30 mouse cellular contexts compared by ENCODE assay signal in the genomic region with DNA sequence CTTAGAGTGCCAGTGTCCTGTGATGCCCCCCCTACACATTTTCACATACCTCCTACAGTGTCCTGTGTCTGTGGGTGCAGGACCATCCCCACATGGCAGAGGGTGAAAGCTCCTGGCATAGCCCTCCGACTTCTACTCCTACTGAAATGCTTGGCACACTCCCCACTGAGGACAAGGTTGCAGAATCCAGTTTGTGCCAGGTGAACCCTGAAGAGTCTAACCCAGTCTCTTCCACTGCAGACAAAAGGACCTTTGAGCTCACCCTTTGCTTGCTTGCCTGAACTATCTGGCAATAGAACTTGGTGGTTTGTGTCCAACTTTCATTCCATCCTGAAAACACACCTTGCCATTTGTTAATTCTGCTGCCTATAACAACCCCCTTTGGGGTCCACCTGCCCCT. TPM values are rescaled to one million over a fixed set of nuclear protein-coding genes. Genes with fewer than 3 reads are reported as not detected.
DNase-seq lines count a peak whose midpoint lies in the region; ATAC-seq and TF ChIP-seq lines count a peak whose summit lies in the region.
"Had no signal": no experiment of that assay in that cellular context is flagged by ENCODE, and none has a peak within 500 bp of the region (broad histone marks: within the 10 kb centered on the region; RNA-seq: fewer than 3 reads in every experiment).

No protein-coding gene starts in this region.

- no peaks in the 10 kb centered on the region for H3K9me3 ChIP-seq in kidney, embryonic 14.5 days (ENCODE audit: control insufficient read depth, low read length)
- H3K9me3 ChIP-seq: embryonic facial prominence, embryonic 10.5 days; embryonic facial prominence, embryonic 13.5 days; forebrain, embryonic 12.5 days; forebrain, embryonic 15.5 days; heart, embryonic 10.5 days; heart, embryonic 13.5 days had no signal

- ATAC-seq in kidney, embryonic 14.5 days (ENCODE audit: low FRiP score, low TSS enrichment), result no peak
- ATAC-seq: CD4-positive, CD25-positive, alpha-beta regulatory T cell, adult 4 months; forebrain, embryonic 15.5 days had no signal

- H3K27me3 ChIP-seq in kidney, adult 2 months (replicated peaks; ENCODE audit: control insufficient read depth, insufficient read depth, low read length), result no peaks in the 10 kb centered on the region
- H3K27me3 ChIP-seq in kidney, embryonic 14.5 days (ENCODE audit: control insufficient read depth, insufficient read depth, low read length), result no peaks in the 10 kb centered on the region
- H3K27me3 ChIP-seq: embryonic facial prominence, embryonic 13.5 days; forebrain, embryonic 12.5 days; forebrain, embryonic 15.5 days; heart, embryonic 13.5 days had no signal

- no peak for TF ChIP-seq POLR2A in kidney, adult 2 months (IDR thresholded peaks at IDR 0.05; ENCODE audit: low read depth, low read length)

- H3K4me3 ChIP-seq in kidney, adult 2 months (ENCODE audit: insufficient read depth, low read depth, low read length), result no peak overlapping the region
- no peak overlapping the region for H3K4me3 ChIP-seq in kidney, embryonic 14.5 days (ENCODE audit: low read length)
- H3K4me3 ChIP-seq: embryonic facial prominence, embryonic 10.5 days; embryonic facial prominence, embryonic 13.5 days; erythroblast, embryonic 14.5 days; forebrain, embryonic 12.5 days; forebrain, embryonic 15.5 days; heart, adult 2 months; heart, embryonic 10.5 days; heart, embryonic 13.5 days had no signal

- H3K4me1 ChIP-seq in kidney, adult 2 months (ENCODE audit: control insufficient read depth, insufficient read depth, low read length), result no peaks in the 10 kb centered on the region
- no peaks in the 10 kb centered on the region for H3K4me1 ChIP-seq in kidney, embryonic 14.5 days (ENCODE audit: control insufficient read depth, insufficient read depth, low read length)
- H3K4me1 ChIP-seq: embryonic facial prominence, embryonic 10.5 days; forebrain, embryonic 12.5 days; forebrain, embryonic 15.5 days; heart, embryonic 10.5 days; heart, embryonic 13.5 days had no signal

- no peak overlapping the region for H3K4me2 ChIP-seq in kidney, embryonic 14.5 days (replicated peaks; ENCODE audit: low read depth, low read length)
- H3K4me2 ChIP-seq: embryonic facial prominence, embryonic 13.5 days; forebrain, embryonic 12.5 days; forebrain, embryonic 15.5 days; heart, embryonic 13.5 days; hindbrain, embryonic 14.5 days had no signal

- 50% methylated on average over 1 of the region's 1 CpGs for WGBS in kidney, adult 2 months
- 80% methylated on average over 1 of the region's 1 CpGs for WGBS in kidney, embryonic 14.5 days

- no peak overlapping the region for H3K9ac ChIP-seq in kidney, embryonic 14.5 days (ENCODE audit: low read depth, low read length)
- H3K9ac ChIP-seq: embryonic facial prominence, embryonic 13.5 days; forebrain, embryonic 12.5 days; forebrain, embryonic 15.5 days; heart, embryonic 13.5 days; hindbrain, embryonic 14.5 days had no signal

- DNase-seq in kidney, adult 2 months, result peak; percentile 82
- DNase-seq in kidney, postnatal 25 days, result peak; percentile 49 to 64
- no peak for DNase-seq in kidney, postnatal 14 days
- peak; percentile 14 for DNase-seq in adipocyte (ENCODE audit: low spot score)
- peak; percentile 63 to 68 for DNase-seq in kidney, postnatal 36 days
- DNase-seq: adrenal gland, adult 8-10 months; adrenal gland, postnatal 25 days; cerebellum, adult 11-12 months; cerebellum, adult 8-10 months; cerebellum, postnatal 10 days; cerebellum, postnatal 36 days; embryo, embryonic 11 days; gastrocnemius, postnatal 10 days; gastrocnemius, postnatal 36 days; heart, adult 2 months; heart, postnatal 14 days; heart, postnatal 4 days had no signal

- no peak for TF ChIP-seq CTCF in kidney, adult 2 months (conservative IDR thresholded peaks at IDR 0.05; ENCODE audit: insufficient read depth, insufficient read length, low read depth, low read length)

- no peak overlapping the region for H3K27ac ChIP-seq in kidney, adult 2 months (ENCODE audit: insufficient read depth, low read depth, low read length)
- no peak overlapping the region for H3K27ac ChIP-seq in kidney, embryonic 14.5 days (ENCODE audit: low read depth, low read length)
- H3K27ac ChIP-seq: embryonic facial prominence, embryonic 10.5 days; embryonic facial prominence, embryonic 13.5 days; forebrain, embryonic 12.5 days; forebrain, embryonic 15.5 days; heart, adult 2 months; heart, embryonic 10.5 days; heart, embryonic 13.5 days; hindbrain, embryonic 14.5 days had no signal

- no peaks in the 10 kb centered on the region for H3K36me3 ChIP-seq in kidney, adult 2 months (ENCODE audit: control insufficient read depth, insufficient read depth, low read length)
- H3K36me3 ChIP-seq in kidney, embryonic 14.5 days (ENCODE audit: control insufficient read depth, insufficient read depth, low read length), result no peaks in the 10 kb centered on the region
- H3K36me3 ChIP-seq: embryonic facial prominence, embryonic 10.5 days; embryonic facial prominence, embryonic 13.5 days; forebrain, embryonic 12.5 days; forebrain, embryonic 15.5 days; heart, embryonic 10.5 days; heart, embryonic 13.5 days had no signal

RNA-seq across cellular contexts. Expression of gene Fam20a, which starts 49.3 kb away (rescaled TPM):
- polyA plus RNA-seq in kidney, adult 2 months (2012; rRNA removed), result 7.5 and 7.6 TPM in 2 replicates
- 1.5 and 1.9 TPM in 2 replicates for polyA plus RNA-seq in kidney, embryonic 14.5 days (2014; fragmentation: Nextera tagmentation; extraction: Ambion mirVana)
- polyA plus RNA-seq: erythroblast, embryonic 14.5 days had no signal

RNA-seq across cellular contexts. Expression of gene 1700012B07Rik, which starts 56.5 kb away (rescaled TPM):
- polyA plus RNA-seq in kidney, adult 2 months (2012; rRNA removed), result 0.07 TPM in 1 of 2 replicates, not detected in the other
- polyA plus RNA-seq in kidney, embryonic 14.5 days (2014; fragmentation: Nextera tagmentation; extraction: Ambion mirVana), result not detected in 2 replicates
- polyA plus RNA-seq: cortical plate, adult 2 months; embryonic facial prominence, embryonic 10.5 days; embryonic facial prominence, embryonic 13.5 days; erythroblast, embryonic 14.5 days; forebrain, embryonic 12.5 days; forebrain, embryonic 15.5 days; heart, adult 2 months; heart, embryonic 10.5 days; heart, embryonic 13.5 days; heart, embryonic 16.5 days; hindbrain, embryonic 11.5 days; hindbrain, embryonic 14.5 days had no signal
